Mouse (Mus musculus): ENCODE data around the gene Vmn1r43.

DNA sequence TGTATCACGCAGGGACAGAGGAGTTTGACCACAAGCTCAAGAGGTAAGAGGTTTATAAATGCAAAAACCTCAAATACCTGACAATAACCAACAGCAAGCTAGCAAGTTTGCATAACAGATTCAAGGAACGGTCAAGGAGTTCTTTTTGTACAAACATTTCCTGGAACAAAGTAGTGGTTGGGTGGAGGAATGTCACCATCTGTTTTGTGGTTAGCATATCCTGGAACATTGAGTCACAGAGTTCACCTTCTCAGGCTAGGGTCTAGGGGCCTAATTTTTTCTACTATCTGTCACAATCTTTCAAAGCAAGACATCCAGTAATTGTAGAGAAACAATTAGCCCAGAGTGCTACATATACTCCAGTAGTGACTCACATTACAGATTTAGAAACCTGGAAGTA is 8.9 kb downstream of the Vmn1r43 start:
- TF ChIP-seq CTCF (IDR thresholded peaks at IDR 0.05; ENCODE audit: extremely low read depth, insufficient read length, insufficient replicate concordance, low read depth, low read length) = no peak
- TF ChIP-seq POLR2A (IDR thresholded peaks at IDR 0.05; ENCODE audit: low read depth, low read length) = no peak

All from small intestine, adult 2 months (tissue).